Mouse (Mus musculus): ENCODE measurements around the gene Frmpd1. TPM values are rescaled to one million over a fixed set of nuclear protein-coding genes. Genes with fewer than 3 reads are reported as not detected.

The Frmpd1 gene
- polyA plus RNA-seq (2015; fragmentation: Nextera tagmentation; extraction: Ambion mirVana) = 0.95 and 1.6 TPM in 2 replicates

- Histone ChIP-seq H3K9ac (ENCODE audit: low read length) (peak within 1 kb of the TSS; percentile 70), H3K4me2 (ENCODE audit: low read depth, low read length) (peak within 1 kb of the TSS; percentile 99), H3K36me3 (ENCODE audit: control insufficient read depth, insufficient read depth, low read length) (no peaks in the 10 kb centered on the region), H3K4me3 (replicated peaks; ENCODE audit: low read length) (peak within 1 kb of the TSS; percentile 61), H3K9me3 (replicated peaks; ENCODE audit: control insufficient read depth, low read length) (no peaks in the 10 kb centered on the region), H3K4me1 (ENCODE audit: control insufficient read depth, insufficient read depth, low read length) (0 out of 2 replicates have a peak, but pooled peaks cover 8% of the 10 kb centered on the region), H3K27me3 (ENCODE audit: control insufficient read depth, insufficient read depth, low read length) (peaks cover 6% of the 10 kb centered on the region; the same call in 1 of the 2 replicates), H3K27ac (ENCODE audit: low read length) (no peak within 1 kb of the TSS)
- WGBS = under 1% methylated on average over 65 of the region's 85 CpGs
- ATAC-seq (ENCODE audit: insufficient read depth, low FRiP score) = peak; percentile 83
Measured at GRCm38 (mm10) chr4:45184521-45185330, at the start of gene Frmpd1. TSS of gene Frmpd1 (plus strand) at chr4:45184875.

DNA sequence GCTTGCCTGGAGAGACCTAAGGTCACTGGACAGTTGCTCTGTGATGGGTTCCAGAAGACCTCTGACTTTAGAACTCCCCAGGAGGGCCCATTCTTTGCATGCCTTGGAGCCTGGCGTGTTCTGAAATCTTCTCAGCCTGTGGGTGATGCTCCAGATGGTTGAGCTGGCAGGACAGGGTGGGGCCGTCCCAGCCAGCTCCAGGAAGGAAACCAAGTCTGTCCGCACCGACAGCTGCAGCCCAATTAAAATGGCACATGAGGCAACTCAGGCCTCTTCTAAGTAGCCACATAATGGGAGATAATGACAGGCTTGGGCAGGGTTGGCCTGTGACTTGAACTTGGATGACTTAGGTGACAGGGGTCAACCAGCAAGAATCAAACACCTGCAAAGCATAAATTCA, 47.0 kb upstream of the Frmpd1 start:
- Histone ChIP-seq H3K4me3 (replicated peaks; ENCODE audit: low read length) (no peak overlapping the region), H3K27ac (ENCODE audit: low read length) (no peak overlapping the region), H3K27me3 (ENCODE audit: control insufficient read depth, insufficient read depth, low read length) (no peaks in the 10 kb centered on the region), H3K9me3 (replicated peaks; ENCODE audit: control insufficient read depth, low read length) (no peaks in the 10 kb centered on the region), H3K9ac (ENCODE audit: low read length) (no peak overlapping the region), H3K36me3 (ENCODE audit: control insufficient read depth, insufficient read depth, low read length) (no peaks in the 10 kb centered on the region), H3K4me2 (ENCODE audit: low read depth, low read length) (no peak overlapping the region), H3K4me1 (ENCODE audit: control insufficient read depth, insufficient read depth, low read length) (no peaks in the 10 kb centered on the region; the same call in 1 of the 2 replicates)
- WGBS = 45% methylated on average over 4 of the region's 4 CpGs
- ATAC-seq (ENCODE audit: insufficient read depth, low FRiP score) = no peak

DNA sequence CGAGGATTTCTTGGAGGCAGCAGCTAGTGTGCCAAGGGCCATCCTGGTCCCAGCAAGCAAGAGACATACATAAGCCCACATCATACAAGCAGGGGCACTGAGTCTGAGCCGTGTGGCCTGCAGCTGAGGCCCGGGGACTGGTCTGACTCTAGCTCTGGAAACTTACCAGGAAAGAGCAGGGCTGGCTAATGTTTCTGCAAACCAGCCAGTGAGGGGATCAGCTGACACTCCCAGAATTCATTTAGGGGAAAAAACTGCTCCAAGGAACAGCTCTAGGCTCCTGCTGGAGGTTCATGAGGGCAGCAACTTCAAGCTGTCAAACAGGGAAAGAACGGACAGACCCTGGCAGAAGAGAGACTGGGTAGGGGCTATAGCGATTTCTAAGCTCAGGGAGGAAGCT, 42.8 kb upstream of the Frmpd1 start:
- Histone ChIP-seq H3K36me3 (ENCODE audit: control insufficient read depth, insufficient read depth, low read length) (no peaks in the 10 kb centered on the region), H3K9ac (ENCODE audit: low read length) (no peak overlapping the region), H3K9me3 (replicated peaks; ENCODE audit: control insufficient read depth, low read length) (no peaks in the 10 kb centered on the region), H3K27me3 (ENCODE audit: control insufficient read depth, insufficient read depth, low read length) (no peaks in the 10 kb centered on the region), H3K27ac (ENCODE audit: low read length) (no peak overlapping the region), H3K4me2 (ENCODE audit: low read depth, low read length) (no peak overlapping the region), H3K4me3 (replicated peaks; ENCODE audit: low read length) (no peak overlapping the region), H3K4me1 (ENCODE audit: control insufficient read depth, insufficient read depth, low read length) (peaks cover 4% of the 10 kb centered on the region; the same call in 1 of the 2 replicates)
- 56% methylated on average over 5 of the region's 5 CpGs for WGBS
- ATAC-seq (ENCODE audit: insufficient read depth, low FRiP score) = no peak

DNA sequence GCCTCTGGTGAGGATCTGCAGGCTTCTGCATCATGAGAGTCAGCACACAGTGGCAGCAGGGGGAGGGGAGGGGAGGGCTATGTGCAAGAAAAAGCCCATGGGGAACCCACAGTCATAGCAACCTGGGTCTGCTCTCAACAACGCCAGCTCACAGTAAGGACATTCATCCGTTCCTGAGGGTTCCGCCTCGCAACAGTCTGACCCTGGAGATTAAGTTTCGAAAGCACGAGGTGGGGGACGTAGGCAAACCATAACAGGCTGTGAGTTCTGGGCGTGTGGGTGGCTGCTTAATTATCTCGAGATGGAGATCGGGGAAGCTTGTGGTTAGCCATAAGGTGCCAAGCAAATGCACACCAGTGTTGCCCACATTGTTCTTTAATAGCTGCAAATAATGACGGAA, 42.3 kb upstream of the Frmpd1 start:
- H3K9me3 ChIP-seq (replicated peaks; ENCODE audit: control insufficient read depth, low read length) = no peaks in the 10 kb centered on the region
- H3K4me2 ChIP-seq (ENCODE audit: low read depth, low read length) = no peak overlapping the region
- H3K36me3 ChIP-seq (ENCODE audit: control insufficient read depth, insufficient read depth, low read length) = no peaks in the 10 kb centered on the region
- no peak overlapping the region for H3K4me3 ChIP-seq (replicated peaks; ENCODE audit: low read length)
- peaks cover 4% of the 10 kb centered on the region; the same call in 1 of the 2 replicates for H3K4me1 ChIP-seq (ENCODE audit: control insufficient read depth, insufficient read depth, low read length)
- WGBS = 35% methylated on average over 11 of the region's 11 CpGs
- H3K27ac ChIP-seq (ENCODE audit: low read length) = no peak overlapping the region
- no peaks in the 10 kb centered on the region for H3K27me3 ChIP-seq (ENCODE audit: control insufficient read depth, insufficient read depth, low read length)
- no peak overlapping the region for H3K9ac ChIP-seq (ENCODE audit: low read length)
- no peak for ATAC-seq (ENCODE audit: insufficient read depth, low FRiP score)

DNA sequence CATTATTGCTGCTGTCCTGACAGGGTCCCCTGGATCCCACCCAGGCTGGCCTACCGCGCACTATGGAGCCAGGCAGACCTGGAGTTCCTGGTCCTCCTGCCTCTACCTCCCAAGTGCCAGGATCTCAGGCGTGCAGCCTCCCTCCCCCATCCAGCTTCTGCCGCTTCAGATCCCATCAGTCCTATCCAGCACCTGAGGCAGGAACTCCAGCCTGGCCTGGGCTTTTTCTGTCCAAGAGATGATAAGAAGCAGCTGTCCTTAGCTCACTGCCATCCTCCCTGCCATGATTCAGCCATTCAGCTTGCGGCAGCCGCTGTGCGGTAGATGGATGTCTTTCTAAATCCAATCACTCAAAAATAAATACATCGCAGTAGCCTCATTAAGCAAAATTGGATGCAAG, 41.7 kb upstream of the Frmpd1 start:
- H3K27ac ChIP-seq (ENCODE audit: low read length) = no peak overlapping the region
- no peaks in the 10 kb centered on the region for H3K9me3 ChIP-seq (replicated peaks; ENCODE audit: control insufficient read depth, low read length)
- 49% methylated on average over 8 of the region's 8 CpGs for WGBS
- no peak overlapping the region for H3K9ac ChIP-seq (ENCODE audit: low read length)
- no peaks in the 10 kb centered on the region for H3K27me3 ChIP-seq (ENCODE audit: control insufficient read depth, insufficient read depth, low read length)
- no peaks in the 10 kb centered on the region for H3K36me3 ChIP-seq (ENCODE audit: control insufficient read depth, insufficient read depth, low read length)
- no peak overlapping the region for H3K4me2 ChIP-seq (ENCODE audit: low read depth, low read length)
- H3K4me1 ChIP-seq (ENCODE audit: control insufficient read depth, insufficient read depth, low read length) = peaks cover 4% of the 10 kb centered on the region; the same call in 1 of the 2 replicates
- no peak overlapping the region for H3K4me3 ChIP-seq (replicated peaks; ENCODE audit: low read length)
- no peak for ATAC-seq (ENCODE audit: insufficient read depth, low FRiP score)

DNA sequence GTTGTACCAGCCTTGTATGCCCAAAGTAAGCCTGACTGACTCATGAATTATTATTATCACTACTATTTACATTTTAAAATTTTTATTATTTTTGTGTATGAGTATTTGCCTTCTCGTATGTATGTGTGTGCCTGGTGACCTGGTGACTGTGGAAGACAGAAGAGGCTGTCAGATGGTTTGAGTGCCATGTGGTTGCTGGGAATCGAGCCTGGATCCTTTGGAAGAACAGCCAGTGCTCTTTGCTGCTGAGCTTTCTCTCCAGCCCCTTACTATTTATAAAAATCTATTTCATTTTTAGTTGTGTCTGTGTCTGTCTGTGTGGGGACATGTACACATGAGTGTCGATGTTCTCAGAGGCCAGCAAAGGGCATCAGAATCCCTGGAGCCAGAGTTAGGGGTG, 28.2 kb upstream of the Frmpd1 start:
- Histone ChIP-seq H3K27ac (ENCODE audit: low read length) (no peak overlapping the region), H3K4me1 (ENCODE audit: control insufficient read depth, insufficient read depth, low read length) (no peaks in the 10 kb centered on the region), H3K27me3 (ENCODE audit: control insufficient read depth, insufficient read depth, low read length) (no peaks in the 10 kb centered on the region), H3K4me3 (replicated peaks; ENCODE audit: low read length) (no peak overlapping the region), H3K9ac (ENCODE audit: low read length) (no peak overlapping the region), H3K9me3 (replicated peaks; ENCODE audit: control insufficient read depth, low read length) (no peaks in the 10 kb centered on the region), H3K4me2 (ENCODE audit: low read depth, low read length) (no peak overlapping the region), H3K36me3 (ENCODE audit: control insufficient read depth, insufficient read depth, low read length) (no peaks in the 10 kb centered on the region)
- WGBS = 73% methylated on average over 3 of the region's 3 CpGs
- ATAC-seq (ENCODE audit: insufficient read depth, low FRiP score) = no peak

DNA sequence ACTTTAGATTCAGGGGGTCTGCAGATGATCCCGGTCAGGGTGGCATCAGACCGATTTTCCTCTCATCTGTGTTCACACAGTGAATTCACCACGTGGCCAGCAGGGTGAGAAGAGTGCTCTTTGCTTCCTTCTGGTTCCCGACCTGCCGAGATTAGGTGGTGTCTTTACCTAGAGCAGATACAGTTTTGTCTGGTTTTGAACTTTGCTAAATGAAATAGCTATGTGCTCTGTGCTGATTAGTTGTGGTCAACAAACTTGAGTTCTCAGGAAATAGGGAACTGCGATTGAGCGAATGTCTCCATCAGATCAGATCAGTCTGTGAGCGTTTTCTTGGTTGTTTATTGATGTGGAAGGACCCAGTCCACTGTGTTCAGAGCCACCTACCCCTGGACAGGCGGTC, 26.1 kb upstream of the Frmpd1 start:
- H3K36me3 ChIP-seq (ENCODE audit: control insufficient read depth, insufficient read depth, low read length) = no peaks in the 10 kb centered on the region
- no peak overlapping the region for H3K9ac ChIP-seq (ENCODE audit: low read length)
- 67% methylated on average over 9 of the region's 9 CpGs for WGBS
- no peaks in the 10 kb centered on the region for H3K27me3 ChIP-seq (ENCODE audit: control insufficient read depth, insufficient read depth, low read length)
- no peak overlapping the region for H3K4me3 ChIP-seq (replicated peaks; ENCODE audit: low read length)
- no peaks in the 10 kb centered on the region for H3K9me3 ChIP-seq (replicated peaks; ENCODE audit: control insufficient read depth, low read length)
- H3K27ac ChIP-seq (ENCODE audit: low read length) = no peak overlapping the region
- ATAC-seq (ENCODE audit: insufficient read depth, low FRiP score) = no peak
- H3K4me2 ChIP-seq (ENCODE audit: low read depth, low read length) = no peak overlapping the region
- no peaks in the 10 kb centered on the region for H3K4me1 ChIP-seq (ENCODE audit: control insufficient read depth, insufficient read depth, low read length)

DNA sequence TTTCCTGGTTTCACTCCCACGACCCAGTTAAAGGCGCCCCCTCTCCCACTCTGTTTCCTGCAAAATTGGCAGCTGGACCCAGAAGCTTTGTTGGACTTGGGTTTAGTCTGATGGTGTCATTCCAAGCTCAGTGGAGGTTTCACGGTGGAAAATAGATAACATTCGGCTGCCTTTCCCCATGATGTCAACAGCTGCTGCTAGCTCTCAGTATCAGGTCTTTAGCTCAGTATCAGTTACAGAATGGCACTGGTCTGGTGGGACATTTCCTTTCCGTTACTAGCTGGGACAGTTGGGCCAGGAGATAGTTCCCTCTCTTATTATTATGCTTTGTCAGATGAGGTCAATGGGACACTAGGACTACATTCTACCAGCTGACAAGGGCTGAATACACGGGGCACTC, 23.9 kb upstream of the Frmpd1 start:
- Histone ChIP-seq H3K36me3 (ENCODE audit: control insufficient read depth, insufficient read depth, low read length) (no peaks in the 10 kb centered on the region), H3K27me3 (ENCODE audit: control insufficient read depth, insufficient read depth, low read length) (no peaks in the 10 kb centered on the region), H3K4me3 (replicated peaks; ENCODE audit: low read length) (no peak overlapping the region), H3K9me3 (replicated peaks; ENCODE audit: control insufficient read depth, low read length) (no peaks in the 10 kb centered on the region), H3K4me1 (ENCODE audit: control insufficient read depth, insufficient read depth, low read length) (no peaks in the 10 kb centered on the region), H3K9ac (ENCODE audit: low read length) (no peak overlapping the region), H3K4me2 (ENCODE audit: low read depth, low read length) (no peak overlapping the region), H3K27ac (ENCODE audit: low read length) (no peak overlapping the region)
- ATAC-seq (ENCODE audit: insufficient read depth, low FRiP score) = no peak
- 61% methylated on average over 6 of the region's 6 CpGs for WGBS

DNA sequence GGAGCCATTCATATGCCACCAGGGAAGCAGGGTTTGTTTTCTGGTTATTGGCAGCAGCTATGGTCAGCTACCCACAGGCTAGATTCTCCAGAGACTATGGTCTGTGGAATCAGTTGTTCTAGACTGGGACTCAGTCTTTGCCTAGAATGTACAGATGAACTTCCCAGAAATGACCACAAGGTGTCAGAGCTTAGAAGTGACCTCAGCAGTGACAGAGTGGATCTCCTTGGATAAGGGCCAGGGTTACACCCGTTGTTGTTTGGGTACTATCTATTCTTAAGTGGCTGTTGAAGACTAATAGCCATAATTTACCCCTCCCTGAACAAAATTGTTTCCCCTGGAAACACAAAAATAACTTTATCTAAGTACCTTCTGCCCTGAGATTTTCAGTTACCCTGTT, 21.0 kb upstream of the Frmpd1 start:
- 7% methylated on average over 1 of the region's 1 CpGs for WGBS
- Histone ChIP-seq H3K27ac (ENCODE audit: low read length) (no peak overlapping the region), H3K9ac (ENCODE audit: low read length) (no peak overlapping the region), H3K27me3 (ENCODE audit: control insufficient read depth, insufficient read depth, low read length) (no peaks in the 10 kb centered on the region), H3K9me3 (replicated peaks; ENCODE audit: control insufficient read depth, low read length) (no peaks in the 10 kb centered on the region), H3K4me2 (ENCODE audit: low read depth, low read length) (no peak overlapping the region), H3K4me1 (ENCODE audit: control insufficient read depth, insufficient read depth, low read length) (no peaks in the 10 kb centered on the region), H3K36me3 (ENCODE audit: control insufficient read depth, insufficient read depth, low read length) (no peaks in the 10 kb centered on the region), H3K4me3 (replicated peaks; ENCODE audit: low read length) (no peak overlapping the region)
- no peak for ATAC-seq (ENCODE audit: insufficient read depth, low FRiP score)
